Mouse (Mus musculus): ENCODE data around the gene Det1.
A peak's percentile ranks its signal among the peaks of the same experiment; 100 is the strongest.

Det1 gene

DNA sequence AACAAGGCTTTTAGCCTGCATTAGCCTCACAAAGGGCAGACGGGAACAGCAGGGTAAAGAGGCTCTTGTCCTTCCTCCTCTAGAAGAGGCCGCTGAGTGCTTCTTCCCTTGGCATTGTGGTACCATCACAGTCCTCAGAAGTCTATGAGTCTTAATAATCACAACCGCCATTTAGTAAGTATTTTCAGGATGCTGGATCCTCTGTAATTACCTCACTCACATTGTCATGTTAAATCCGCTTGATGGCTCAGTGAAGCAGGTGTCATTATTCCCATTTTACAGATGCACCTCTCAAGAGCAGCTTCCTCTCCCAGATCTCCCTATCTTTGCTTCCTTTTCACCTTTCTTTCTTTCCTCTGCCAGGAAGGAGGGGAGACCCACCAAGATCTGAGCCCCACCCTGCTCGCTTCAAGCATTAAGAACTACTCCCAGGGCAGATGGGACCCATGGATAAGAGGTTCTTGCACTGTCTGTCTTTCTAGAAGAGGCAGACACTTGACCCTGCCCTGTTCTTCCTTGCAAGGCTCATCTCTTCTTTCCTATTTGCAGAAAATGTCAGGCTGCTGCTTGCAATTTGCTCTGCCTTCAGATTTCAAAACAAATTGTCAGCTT lies 8.1 kb upstream of the Det1 start:
- DNase-seq (ENCODE audit: extremely low read depth, low read depth, low spot score), result no peak

DNA sequence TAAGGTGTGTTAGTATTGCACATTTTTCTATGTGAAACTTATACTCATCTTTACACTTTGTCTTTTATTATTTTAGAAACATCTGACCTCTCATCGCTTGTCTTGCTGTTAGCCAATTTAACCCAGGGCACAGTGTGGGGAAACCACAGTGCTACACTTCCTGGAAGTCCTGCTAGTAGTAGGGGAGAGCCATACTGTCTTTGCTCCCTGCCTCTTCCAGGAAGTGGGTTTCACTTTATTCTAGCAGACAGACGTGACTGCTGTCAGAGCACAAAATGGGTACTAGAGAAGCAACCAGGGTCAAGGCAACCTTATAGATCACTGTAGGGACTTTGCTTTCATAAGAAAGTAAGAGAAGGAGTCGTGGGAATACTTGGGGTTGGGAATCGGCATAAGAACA lies 7.0 kb upstream of the Det1 start:
- no peak for DNase-seq (ENCODE audit: extremely low read depth, low read depth, low spot score)

DNA sequence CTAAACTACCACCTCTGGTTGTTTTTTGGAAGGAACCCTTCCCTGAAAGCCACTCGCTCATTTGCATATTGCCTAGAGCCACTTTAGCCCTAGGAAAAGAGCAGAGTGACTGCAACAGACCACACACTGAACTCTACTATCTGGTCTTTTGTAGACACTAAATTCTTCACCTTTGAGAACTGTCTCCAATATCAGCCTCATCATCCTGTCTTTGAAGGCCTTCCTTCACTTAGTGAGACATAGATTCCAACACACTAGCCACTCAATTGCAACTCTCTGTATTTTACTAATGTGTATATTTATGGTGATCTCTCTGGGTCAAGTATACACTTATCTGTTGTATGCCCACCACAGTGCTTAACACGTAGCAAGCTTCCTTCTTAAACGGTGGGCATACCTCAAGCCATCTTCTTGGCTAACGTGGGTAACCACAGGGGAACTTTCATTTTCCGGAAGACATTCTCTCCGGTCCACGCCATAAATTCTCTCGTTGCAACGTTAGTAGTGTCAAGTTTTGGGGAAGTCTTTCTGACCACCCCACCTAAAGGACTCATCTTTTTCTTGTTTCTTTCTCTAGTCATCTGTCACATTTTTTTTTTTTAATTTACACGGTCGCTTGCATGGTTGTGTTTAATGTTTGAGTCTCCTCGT lies 872 bp downstream of the Det1 start:
- no peak for DNase-seq (ENCODE audit: extremely low read depth, low read depth, low spot score)

DNA sequence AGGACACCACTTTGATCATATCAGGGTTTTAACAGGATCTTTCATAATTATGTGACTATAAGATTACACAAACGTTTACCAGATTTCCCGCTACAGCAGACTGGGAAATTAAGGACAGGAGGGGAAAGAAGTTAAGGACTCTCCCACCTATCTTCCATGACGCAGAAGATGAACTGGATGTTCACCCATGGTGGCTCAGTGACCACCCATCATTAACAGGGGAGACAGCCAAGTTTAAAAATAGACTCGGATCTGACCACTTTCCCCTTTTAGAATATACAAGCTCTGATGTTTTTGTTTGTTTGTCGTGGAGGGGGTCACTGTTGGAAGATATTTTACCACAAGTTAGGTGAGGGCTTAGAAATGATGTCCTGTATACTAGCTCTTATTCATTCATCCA lies 5.5 kb downstream of the Det1 start:
- no peak for DNase-seq (ENCODE audit: extremely low read depth, low read depth, low spot score)

DNA sequence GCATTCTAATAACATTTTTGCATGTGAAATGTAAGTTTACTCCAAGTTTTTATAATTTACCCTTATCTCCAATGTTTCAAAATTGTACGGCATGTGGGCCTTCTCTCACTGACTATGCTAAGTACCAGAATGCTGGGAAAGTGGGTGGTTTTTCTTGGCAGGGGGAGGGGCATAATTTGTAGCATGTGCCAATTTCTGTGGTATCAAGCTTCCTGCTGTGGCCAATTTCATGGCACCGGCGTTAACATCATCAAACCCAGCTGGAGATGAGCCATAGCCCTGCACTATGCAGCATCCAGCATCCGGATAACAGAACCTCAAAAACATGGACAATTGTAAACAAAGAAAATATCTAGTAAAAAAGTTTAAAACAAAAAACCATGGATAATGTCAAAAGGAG lies 9.8 kb downstream of the Det1 start:
- no peak for DNase-seq (ENCODE audit: extremely low read depth, low read depth, low spot score)

DNA sequence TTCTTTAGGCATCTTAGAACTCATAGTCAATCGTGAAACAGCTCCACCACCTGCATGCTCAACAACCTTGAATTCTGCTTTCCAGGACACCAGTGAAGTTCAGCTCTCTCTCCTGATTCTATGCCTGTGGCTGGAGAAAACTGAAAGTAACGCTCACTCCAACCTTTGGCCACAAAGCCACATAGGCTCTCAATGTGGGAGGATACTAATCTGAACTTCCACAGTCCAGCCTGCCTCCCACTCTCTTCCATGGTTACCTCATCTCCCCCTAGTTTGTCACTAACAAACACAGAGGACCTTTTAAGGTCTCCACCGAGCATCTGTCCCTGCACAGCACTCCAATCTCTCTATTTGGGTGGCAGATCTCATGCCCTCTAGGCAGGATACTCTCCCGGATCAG lies 11.4 kb downstream of the Det1 start:
- DNase-seq (ENCODE audit: extremely low read depth, low read depth, low spot score), result no peak

DNA sequence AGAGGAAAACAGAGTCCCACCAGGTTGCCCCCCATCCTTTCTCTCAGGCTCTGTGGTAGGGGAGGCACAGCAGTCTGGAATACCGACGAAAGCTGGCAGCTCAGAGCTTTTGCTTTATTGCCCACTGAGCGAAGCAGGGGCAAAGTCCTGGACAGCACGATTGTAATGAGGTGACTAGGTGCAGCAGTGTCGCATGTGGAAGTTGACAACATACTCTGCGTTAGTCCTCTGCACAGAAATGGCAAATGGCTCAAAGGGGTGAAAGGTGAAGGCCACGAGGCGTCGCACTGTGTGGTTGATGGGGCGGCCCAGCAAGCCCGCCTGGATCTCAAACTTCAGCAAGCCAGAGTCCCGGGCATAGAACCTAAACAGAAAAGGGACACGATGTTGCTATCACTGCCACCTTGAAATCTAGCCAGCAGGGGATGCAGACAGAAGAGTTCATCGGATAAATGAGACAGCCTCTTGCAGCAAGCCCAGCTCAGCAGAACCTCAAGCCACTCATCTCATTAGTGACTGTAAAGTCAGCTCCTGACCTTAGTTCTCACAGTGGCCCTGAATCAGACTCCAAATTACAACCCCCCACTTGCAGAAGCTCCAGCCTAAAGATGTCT lies 19.2 kb downstream of the Det1 start:
- DNase-seq (ENCODE audit: extremely low read depth, low read depth, low spot score), result no peak

DNA sequence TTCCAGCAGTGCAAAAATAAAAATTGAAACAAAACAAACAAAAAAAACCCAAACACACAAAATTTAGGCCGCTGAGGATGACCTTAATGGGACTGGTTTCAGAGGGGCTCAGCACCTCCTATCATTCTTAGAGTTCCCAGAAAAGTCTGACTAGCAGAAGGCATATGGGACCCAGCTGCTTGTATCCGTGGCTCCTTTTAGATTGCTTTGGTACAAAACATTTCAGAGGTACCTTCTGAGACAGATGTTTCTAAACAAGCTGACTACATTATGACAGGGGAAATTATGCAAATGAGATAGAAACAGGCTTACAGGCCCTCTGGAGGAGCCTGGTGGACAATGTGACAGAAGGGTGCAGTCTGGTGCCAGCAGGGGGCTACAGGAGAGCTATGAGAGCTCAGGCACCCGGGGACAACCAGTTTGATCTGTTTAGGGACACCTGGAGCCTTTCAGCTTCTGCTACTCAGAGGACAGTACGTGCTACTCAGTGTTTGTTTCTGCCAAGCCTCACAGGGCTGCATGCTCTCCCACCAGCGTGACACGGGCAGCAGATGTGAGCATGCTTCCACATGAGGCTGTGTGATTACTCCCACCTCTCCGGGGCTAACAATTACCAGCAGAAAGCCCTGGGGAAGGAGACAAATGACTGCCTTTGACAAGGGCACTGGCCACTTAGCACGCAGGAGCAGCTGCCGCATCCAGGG lies 20.2 kb downstream of the Det1 start:
- no peak for DNase-seq (ENCODE audit: extremely low read depth, low read depth, low spot score)

DNA sequence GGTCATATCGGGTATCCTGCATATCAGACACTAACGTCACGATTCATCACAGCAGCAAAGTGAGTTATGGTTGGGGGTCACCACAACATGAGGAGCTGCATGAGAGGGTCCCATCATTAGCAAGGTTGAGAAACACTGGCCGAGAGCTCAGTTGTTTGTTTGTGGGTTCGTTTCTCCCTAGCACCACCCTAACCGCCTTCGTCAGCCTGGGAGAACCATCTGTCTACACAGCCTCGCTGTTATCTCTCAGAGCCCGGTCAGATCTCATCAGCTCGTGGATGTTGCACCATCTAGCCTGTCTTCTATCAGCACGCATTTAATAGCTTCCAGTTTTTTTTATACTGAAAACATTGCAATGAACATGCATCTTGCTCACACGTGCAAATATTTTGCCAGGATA lies 28.7 kb downstream of the Det1 start:
- no peak for DNase-seq (ENCODE audit: extremely low read depth, low read depth, low spot score)

DNA sequence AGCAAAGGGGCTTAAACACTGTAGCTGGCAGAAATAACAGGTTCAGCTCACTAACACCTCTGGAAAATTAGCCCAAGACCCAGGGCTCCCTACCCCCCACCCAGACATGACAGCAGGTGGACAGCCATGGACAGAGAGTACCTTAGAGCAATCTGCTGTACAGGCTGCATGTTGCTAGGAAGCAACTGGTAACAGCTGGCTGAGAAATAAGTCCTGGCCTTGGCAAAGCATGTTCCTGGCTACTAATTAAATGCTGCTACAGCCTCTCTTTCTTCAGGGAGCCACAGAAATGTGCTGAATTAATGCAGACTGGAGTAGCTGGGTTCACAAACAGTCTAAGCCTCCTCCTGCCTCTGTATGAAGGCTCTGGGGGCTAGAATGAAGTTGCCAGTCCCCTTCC lies 32.3 kb downstream of the Det1 start:
- DNase-seq (ENCODE audit: extremely low read depth, low read depth, low spot score), result no peak

DNA sequence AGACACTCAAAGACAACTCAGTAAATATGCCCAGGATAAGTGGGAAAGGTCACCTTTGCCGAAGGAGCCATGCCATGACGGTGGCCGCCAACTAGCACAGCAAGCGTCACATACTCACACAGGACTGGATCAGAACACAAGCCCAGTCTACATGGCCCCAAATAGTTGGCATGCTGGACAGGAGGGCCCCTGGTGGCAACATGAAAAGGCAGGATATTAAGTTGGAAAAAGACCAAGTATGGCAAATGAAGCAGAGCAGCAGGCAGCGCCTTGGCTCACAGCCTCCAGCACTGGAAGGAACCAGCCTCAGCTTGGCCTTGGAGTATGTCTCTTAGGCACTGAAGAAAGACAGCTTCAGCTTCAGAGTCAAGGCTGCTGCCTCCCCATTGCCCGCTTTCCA lies 33.3 kb downstream of the Det1 start:
- no peak for DNase-seq (ENCODE audit: extremely low read depth, low read depth, low spot score)

DNA sequence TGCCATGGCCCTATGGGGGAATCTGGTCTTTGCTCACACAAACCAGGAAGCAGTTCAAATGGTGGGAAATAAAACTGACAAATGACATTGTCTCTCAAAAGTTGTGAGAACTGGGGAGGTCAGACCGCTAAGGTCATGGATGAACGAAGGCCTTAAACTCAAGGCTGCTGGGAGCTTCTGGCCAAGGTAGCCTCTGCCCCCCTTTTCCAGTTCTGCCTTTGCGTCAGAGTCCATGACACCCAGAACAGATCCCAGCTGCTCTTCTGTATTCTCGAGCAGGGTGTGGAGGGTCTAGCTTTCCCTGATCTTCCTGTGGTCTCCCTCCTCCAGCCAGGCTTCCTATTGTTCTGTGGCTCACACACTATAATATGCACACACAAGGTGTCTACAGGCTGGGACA lies 39.9 kb downstream of the Det1 start:
- DNase-seq (ENCODE audit: extremely low read depth, low read depth, low spot score), result no peak

DNA sequence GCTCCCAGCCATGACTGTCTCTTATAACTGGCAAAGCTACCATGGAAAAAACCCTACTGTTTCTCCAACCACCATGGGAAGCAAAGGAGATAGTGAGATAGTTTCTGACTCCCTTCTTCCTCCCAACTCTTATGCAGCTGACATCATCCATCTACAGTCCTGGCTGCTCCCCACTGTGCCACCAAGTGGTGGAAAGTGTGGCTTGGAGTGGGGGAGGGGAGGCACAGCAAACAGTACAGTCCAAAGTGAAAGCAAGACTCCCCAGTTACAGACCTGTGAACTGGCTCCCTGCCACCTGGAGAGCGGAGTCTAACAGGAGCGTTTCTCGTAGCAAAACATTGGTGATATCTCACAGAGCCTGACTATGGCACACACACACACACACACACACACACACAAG lies 43.2 kb downstream of the Det1 start:
- no peak for DNase-seq (ENCODE audit: extremely low read depth, low read depth, low spot score)

DNA sequence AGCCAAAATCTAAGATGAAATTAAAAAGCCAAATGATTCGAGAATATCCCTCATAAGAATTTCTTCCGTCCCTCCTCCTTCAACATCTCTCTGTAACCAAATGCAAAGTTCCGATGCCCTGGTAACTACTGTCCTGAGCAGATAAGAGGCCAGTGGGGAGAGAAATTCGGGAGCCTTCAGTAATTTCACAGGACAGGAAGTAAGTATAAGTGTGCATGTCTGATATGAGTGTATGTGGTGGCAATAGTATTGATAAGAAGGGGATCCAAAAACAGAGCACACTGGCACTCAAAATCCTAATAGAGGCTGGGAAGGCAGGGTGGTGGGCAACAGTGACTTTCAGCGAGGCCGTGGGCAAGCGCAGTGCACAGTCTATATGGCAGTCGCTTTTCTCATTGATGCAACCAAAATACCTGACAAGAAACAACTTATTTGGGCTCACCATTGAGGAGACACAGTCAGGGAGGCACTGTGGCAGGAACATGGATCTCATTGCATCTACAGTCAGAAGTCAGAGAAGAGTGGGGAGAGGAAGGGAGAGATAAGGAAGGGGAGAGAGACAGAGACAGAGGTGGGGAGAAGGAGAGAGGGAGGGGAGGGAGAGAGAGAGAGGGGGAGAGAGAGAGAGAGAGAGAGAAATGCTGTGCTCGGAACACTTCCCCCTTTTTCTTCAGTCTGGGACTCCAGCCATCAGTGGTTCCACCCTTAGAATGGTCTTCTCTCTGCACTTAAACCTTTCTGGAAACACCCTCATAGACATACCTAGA lies 47.1 kb downstream of the Det1 start:
- no peak for DNase-seq (ENCODE audit: extremely low read depth, low read depth, low spot score)

DNA sequence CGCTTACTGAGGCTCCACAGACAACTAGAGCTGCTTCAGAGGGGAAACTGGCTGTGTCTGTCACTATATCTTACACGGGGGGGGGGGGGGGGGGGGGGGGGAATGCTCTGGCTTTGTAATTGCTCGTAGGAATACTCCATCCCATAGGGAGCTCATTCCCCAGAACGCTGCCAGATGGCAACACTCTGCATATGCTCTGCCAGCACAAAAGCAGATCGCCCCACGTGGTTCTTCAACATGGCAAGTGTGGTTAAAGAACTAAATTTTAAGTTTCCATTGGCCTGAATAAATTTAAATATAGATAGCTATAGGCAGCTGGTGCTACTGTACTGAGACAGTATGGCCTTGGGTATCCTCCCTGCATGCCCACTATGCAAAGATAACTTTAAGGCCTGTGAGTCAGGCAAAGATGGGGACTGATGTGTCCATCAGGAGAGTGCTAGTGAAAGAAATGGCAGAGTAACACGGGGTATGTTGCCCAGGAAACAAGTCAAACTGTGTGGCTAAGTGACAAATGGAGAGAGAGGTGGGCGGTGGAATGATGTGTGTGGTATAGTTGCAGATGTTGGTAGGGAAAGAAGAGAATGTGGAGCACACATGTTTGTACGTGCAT lies 49.1 kb downstream of the Det1 start:
- DNase-seq (ENCODE audit: extremely low read depth, low read depth, low spot score), result no peak

DNA sequence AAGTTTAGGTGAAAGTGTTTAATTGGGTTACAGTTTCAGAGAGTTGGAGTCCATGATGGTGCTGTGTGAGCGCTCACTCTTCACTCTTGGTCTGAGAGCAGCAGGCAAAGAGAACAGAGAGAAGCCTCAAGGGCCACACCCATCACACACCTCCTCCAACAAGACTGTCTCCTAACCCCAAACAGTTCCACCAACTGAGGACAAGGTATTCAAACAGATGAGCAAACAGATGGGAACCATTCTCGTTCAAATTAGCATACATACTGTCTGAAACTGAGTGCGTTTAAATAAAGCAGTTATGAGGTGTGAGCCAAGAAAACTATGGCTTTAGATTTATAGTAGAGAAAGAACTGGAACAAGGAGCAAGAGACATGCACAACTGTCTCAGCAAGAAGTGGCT lies 50.4 kb downstream of the Det1 start:
- no peak for DNase-seq (ENCODE audit: extremely low read depth, low read depth, low spot score)

DNA sequence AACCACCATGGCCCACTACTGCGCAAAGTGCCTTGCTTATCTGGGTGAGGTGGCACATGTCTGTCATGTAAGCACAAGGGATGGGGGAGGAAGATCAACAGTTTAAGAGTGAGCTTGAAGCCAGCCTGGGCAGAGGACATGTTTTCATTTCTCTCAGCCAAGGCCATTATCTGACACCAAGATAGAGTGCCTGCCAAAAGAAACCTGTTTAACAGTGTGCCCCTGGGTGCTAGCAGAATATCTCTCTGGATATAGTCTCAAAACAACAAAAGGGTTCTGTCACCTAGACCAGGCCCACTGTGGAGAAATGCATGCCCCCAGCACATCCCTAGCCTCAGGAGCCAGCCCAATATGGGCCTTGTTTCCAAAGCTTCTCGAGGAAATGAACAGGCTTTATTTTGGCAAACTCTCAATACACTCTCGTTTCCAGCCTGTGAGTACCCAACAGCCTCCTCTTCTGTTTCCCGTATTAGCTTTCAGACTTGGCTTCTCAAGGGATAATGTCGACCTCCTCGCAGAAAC lies 52.4 kb downstream of the Det1 start:
- DNase-seq (ENCODE audit: extremely low read depth, low read depth, low spot score), result peak; percentile 52

DNA sequence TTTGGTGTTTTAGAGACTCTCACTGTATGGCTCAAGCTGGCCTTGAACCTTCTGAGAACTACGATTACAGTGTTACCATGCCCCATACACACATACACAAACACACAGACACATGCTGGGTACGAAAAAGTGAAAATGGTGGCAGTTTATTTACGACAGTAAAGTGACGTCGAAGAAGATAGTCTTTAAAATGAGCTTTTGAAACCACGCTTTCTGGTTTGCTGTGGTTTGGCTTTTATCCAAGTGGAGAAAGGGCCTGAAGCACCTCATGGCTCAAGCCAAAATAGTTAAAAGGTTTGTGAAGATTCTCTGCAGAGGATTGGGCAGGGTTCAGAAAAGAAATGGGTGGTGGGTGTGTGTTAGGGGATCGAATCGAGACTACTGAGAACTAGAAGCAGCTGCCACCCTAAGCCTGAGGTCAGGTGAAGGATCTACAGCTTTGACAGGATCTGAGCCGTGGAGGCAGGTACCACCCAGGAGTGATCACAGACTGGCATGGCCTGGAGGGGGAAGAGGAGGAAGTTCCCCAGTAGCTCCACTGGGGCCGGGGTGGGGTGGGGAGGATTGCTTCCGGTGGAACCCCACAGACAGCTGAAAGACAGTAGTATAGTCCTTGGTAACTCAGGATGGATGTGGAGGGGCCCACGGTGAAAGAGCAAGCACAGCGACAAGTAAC lies 53.0 kb downstream of the Det1 start:
- DNase-seq (ENCODE audit: extremely low read depth, low read depth, low spot score), result no peak

DNA sequence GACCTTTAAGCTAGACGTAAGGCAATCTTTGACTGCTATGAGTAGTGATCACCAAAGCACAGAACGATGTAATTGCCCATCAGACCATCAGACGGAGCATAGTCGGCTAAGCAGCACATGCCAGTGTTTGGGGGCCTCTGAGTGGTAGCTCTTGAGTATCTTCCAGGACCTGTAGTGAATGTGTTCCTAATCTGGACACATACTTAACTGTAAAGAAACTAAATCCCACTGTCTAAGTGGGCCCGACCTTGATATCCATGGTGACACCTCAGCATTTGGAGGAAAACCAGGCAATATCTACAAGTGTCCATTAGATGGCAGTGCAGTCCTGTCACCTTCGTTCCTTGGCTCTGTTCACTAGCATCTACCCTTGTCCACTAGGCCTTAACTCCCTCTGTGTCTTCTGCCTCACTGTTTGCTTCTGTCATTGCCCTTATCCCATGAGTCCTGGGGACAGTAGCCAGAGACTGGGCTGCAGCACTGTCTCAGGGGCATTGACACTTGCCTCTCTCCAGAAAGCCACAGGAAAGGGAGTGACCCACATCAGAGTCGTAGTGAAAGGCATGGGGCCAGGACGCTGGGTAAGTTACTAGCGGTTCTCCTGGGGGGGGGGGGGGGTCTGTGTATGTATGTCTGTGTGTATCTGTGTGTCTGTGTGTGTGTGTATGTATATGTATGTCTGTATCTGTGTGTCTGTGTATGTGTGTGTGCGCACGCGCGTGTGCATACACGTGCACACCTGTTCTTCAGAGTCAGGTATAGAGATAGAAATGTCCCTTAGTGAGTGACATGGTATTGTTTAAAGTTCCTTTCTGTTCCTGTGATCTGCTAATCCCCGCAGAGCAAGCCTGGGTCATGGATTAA lies 55.5 kb downstream of the Det1 start:
- DNase-seq (ENCODE audit: extremely low read depth, low read depth, low spot score), result no peak

Measured in fat pad, adult 2 months (tissue).